Mouse (Mus musculus) MEL (cell line): ENCODE data around the gene Gm40193. TPM values are rescaled to one million over a fixed set of nuclear protein-coding genes. Genes with fewer than 3 reads are reported as not detected.
A peak's percentile ranks its signal among the peaks of the same experiment; 100 is the strongest.

Source experiments
- DNase-seq: peaks from one replicate; pipeline ENCODE4 v3.0.0; 2011; ENCODE audit warnings: low read depth, low spot score
- H3K27ac ChIP-seq: 2 replicates; pipeline ENCODE4 v1.5.1; 2012; ENCODE audit warnings: low read depth, mild to moderate bottlenecking, control low read depth, low read length, moderate library complexity; ENCODE audit not compliant: control insufficient read depth
- H3K27me3 ChIP-seq, 2 experiments: fragments of 150-350 bp in 1 of 2; sonication (generic) in 1 of 2; 2 replicates each; pipeline ENCODE4 v1.6.1; 2012; ENCODE audit warnings: low read length in 2 of 2, mild to moderate bottlenecking in 2 of 2, improper control_type of control experiment in 1 of 2, moderate library complexity in 1 of 2; ENCODE audit not compliant: insufficient read depth in 2 of 2, control insufficient read depth in 1 of 2
- H3K36me3 ChIP-seq, 2 experiments: 2 replicates each; pipeline ENCODE4 v1.6.1; 2012 to 2014; ENCODE audit warnings: low read length in 2 of 2, improper control_type of control experiment in 1 of 2, inconsistent platforms in 1 of 2, mild to moderate bottlenecking in 1 of 2; ENCODE audit not compliant: insufficient read depth in 2 of 2, control insufficient read depth in 1 of 2
- H3K4me1 ChIP-seq, 2 experiments: fragments of 150-350 bp in 1 of 2; sonication (generic) in 1 of 2; 2 replicates each; pipeline ENCODE4 v1.6.1; 2012; ENCODE audit warnings: low read length in 2 of 2, improper control_type of control experiment in 1 of 2, mild to moderate bottlenecking in 1 of 2; ENCODE audit not compliant: insufficient read depth in 2 of 2, control insufficient read depth in 1 of 2
- H3K4me3 ChIP-seq, 2 experiments: fragments of 150-350 bp in 1 of 2; sonication (generic) in 1 of 2; 2 replicates each; pipeline ENCODE4 v1.5.1; 2012; ENCODE audit warnings: low read depth in 2 of 2, low read length in 2 of 2, mild to moderate bottlenecking in 2 of 2, moderate library complexity in 2 of 2, control low read depth in 1 of 2, improper control_type of control experiment in 1 of 2; ENCODE audit not compliant: control insufficient read depth in 1 of 2, insufficient read depth in 1 of 2
- H3K79me2 ChIP-seq: 2 replicates; pipeline ENCODE4 v1.6.1; 2012; ENCODE audit warnings: mild to moderate bottlenecking, low read length, moderate library complexity; ENCODE audit not compliant: control insufficient read depth, poor library complexity, insufficient read depth
- H3K9ac ChIP-seq: 2 replicates; pipeline ENCODE4 v1.6.1; 2012; ENCODE audit warnings: low read depth, mild to moderate bottlenecking, control low read depth, low read length, moderate library complexity; ENCODE audit not compliant: control insufficient read depth, poor library complexity, severe bottlenecking
- H3K9me3 ChIP-seq: fragments of 150-350 bp; sonication (generic); replicated peaks from 2 replicates; pipeline ENCODE4 v1.6.1; 2012; ENCODE audit warnings: mild to moderate bottlenecking, low read length, improper control_type of control experiment, moderate library complexity; ENCODE audit not compliant: insufficient read depth
- CHD1 ChIP-seq: IDR thresholded peaks from 2 replicates; pipeline ENCODE4 v1.6.1; 2012; ENCODE audit warnings: low read depth, mild to moderate bottlenecking, inconsistent platforms, low read length, improper control_type of control experiment
- CHD2 ChIP-seq: IDR thresholded peaks from 2 replicates; pipeline ENCODE4 v1.6.1; 2011; ENCODE audit warnings: low read length, improper control_type of control experiment
- E2F4 ChIP-seq: IDR thresholded peaks from 2 replicates; pipeline ENCODE4 v1.6.1; 2011; ENCODE audit warnings: low read depth, low read length, improper control_type of control experiment, borderline replicate concordance
- ETS1 ChIP-seq: IDR thresholded peaks from 2 replicates; pipeline ENCODE4 v1.6.1; 2012; ENCODE audit warnings: low read depth, mild to moderate bottlenecking, inconsistent platforms, low read length, improper control_type of control experiment, moderate library complexity
- GABPA ChIP-seq: IDR thresholded peaks from 2 replicates; pipeline ENCODE4 v1.6.1; 2012; ENCODE audit warnings: low read depth, mild to moderate bottlenecking, inconsistent platforms, low read length, improper control_type of control experiment, moderate library complexity
- HCFC1 ChIP-seq: IDR thresholded peaks from 2 replicates; pipeline ENCODE4 v1.6.1; 2012; ENCODE audit warnings: low read depth, mild to moderate bottlenecking, inconsistent platforms, low read length, improper control_type of control experiment, moderate library complexity
- JUND ChIP-seq: IDR thresholded peaks from 2 replicates; pipeline ENCODE4 v1.6.1; 2011; ENCODE audit warnings: low read depth, mild to moderate bottlenecking, improper control_type of control experiment, low read length
- MAFK ChIP-seq: IDR thresholded peaks from 2 replicates; pipeline ENCODE4 v1.6.1; 2011; ENCODE audit warnings: low read depth, mild to moderate bottlenecking, low read length, improper control_type of control experiment, borderline replicate concordance
- MAZ ChIP-seq: IDR thresholded peaks from 2 replicates; pipeline ENCODE4 v1.6.1; 2012; ENCODE audit warnings: low read depth, mild to moderate bottlenecking, inconsistent platforms, low read length, improper control_type of control experiment
- MEF2A ChIP-seq: IDR thresholded peaks from 2 replicates; pipeline ENCODE4 v1.6.1; 2014; ENCODE audit warnings: low read depth, mild to moderate bottlenecking, inconsistent platforms, low read length, improper control_type of control experiment; ENCODE audit not compliant: poor library complexity, insufficient replicate concordance, severe bottlenecking; ENCODE audit errors: extremely low read depth
- MYC ChIP-seq: IDR thresholded peaks from 2 replicates; pipeline ENCODE4 v1.6.1; 2011; ENCODE audit warnings: low read depth, mild to moderate bottlenecking, low read length, improper control_type of control experiment, moderate library complexity
- NELFE ChIP-seq: IDR thresholded peaks from 2 replicates; pipeline ENCODE4 v1.6.1; 2011; ENCODE audit warnings: low read depth, low read length, improper control_type of control experiment
- POLR2AphosphoS5 ChIP-seq: IDR thresholded peaks from 2 replicates; pipeline ENCODE4 v1.6.1; 2012; ENCODE audit warnings: low read depth, borderline replicate concordance, mild to moderate bottlenecking, inconsistent platforms, low read length, moderate library complexity, mixed read lengths
- RAD21 ChIP-seq: IDR thresholded peaks from 2 replicates; pipeline ENCODE4 v1.6.1; 2011; ENCODE audit warnings: mild to moderate bottlenecking, low read depth, low read length, improper control_type of control experiment
- SIN3A ChIP-seq: IDR thresholded peaks from 2 replicates; pipeline ENCODE4 v1.6.1; 2012; ENCODE audit warnings: low read length, improper control_type of control experiment, inconsistent platforms
- SMC3 ChIP-seq: IDR thresholded peaks from 2 replicates; pipeline ENCODE4 v1.6.1; 2011; ENCODE audit warnings: low read depth, low read length, improper control_type of control experiment
- TBP ChIP-seq: IDR thresholded peaks from 2 replicates; pipeline ENCODE4 v1.8.0; 2011; ENCODE audit warnings: low read depth, low read length, improper control_type of control experiment
- UBTF ChIP-seq: IDR thresholded peaks from 2 replicates; pipeline ENCODE4 v1.6.1; 2012; ENCODE audit warnings: low read depth, mild to moderate bottlenecking, inconsistent platforms, low read length, improper control_type of control experiment, moderate library complexity, borderline replicate concordance; ENCODE audit not compliant: insufficient read depth
- USF1 ChIP-seq: IDR thresholded peaks from 2 replicates; pipeline ENCODE4 v1.6.1; 2014; ENCODE audit warnings: low read depth, mild to moderate bottlenecking, inconsistent platforms, low read length, improper control_type of control experiment, moderate library complexity
- USF2 ChIP-seq, 2 experiments: IDR thresholded peaks; 2 replicates each; pipeline ENCODE4 v1.6.1; 2011 to 2012; ENCODE audit warnings: improper control_type of control experiment in 2 of 2, low read length in 2 of 2, borderline replicate concordance in 1 of 2, inconsistent platforms in 1 of 2, low read depth in 1 of 2, mild to moderate bottlenecking in 1 of 2; ENCODE audit not compliant: insufficient read depth in 1 of 2
- polyA plus RNA-seq, 2 experiments: library from polyadenylated mRNA; stranded (reverse) in 1 of 2; unstranded in 1 of 2; fragments of >175 nt in 1 of 2; fragments of >200 nt in 1 of 2; gene quantifications; 2 replicates each; pipeline versions ENCODE4 v1.2.1 to v1.2.4; 2012; ENCODE audit warnings: low replicate concordance in 2 of 2, low read depth in 1 of 2; ENCODE audit not compliant: insufficient read length in 2 of 2, insufficient read depth in 1 of 2, missing spikeins in 1 of 2
- total RNA-seq: library from RNA; depleted of rRNA; stranded (reverse); fragments of 300-350 nt; gene quantifications from 2 replicates; pipeline ENCODE4 v1.2.3, GENCODE M21; 2012

Gene Gm40193
- total and polyA plus RNA-seq, 3 experiments: not detected

GRCm38 (mm10) chr11:70562287-70562994 is 29.7 kb upstream of the Gm40193 start, which contains the start of gene Mink1 (continued):
- TF ChIP-seq GABPA (no peak), CHD1 (no peak), E2F4 (no peak)

- no peaks in the 10 kb centered on the region for H3K9me3 ChIP-seq
- no peak for TF ChIP-seq MEF2A
- 0 out of 2 replicates have a peak, but pooled peaks have one; percentile 27 for TF ChIP-seq MYC
- TF ChIP-seq, all 39 proteins: peak for 1
- Histone ChIP-seq H3K4me1 (peaks cover 0 to 27% of the 10 kb centered on the region in 2 experiments; a peak in 3 of 4 replicates), H3K79me2 (peaks cover 21% of the 10 kb centered on the region), H3K27ac (no peak overlapping the region), H3K4me3 (peak overlapping the region; percentile 73 to 75), H3K36me3 (peaks cover 0 to 19% of the 10 kb centered on the region in 2 experiments; a peak in 2 of 4 replicates), H3K9ac (peak overlapping the region; percentile 83), H3K27me3 (no peaks in the 10 kb centered on the region)
- DNase-seq: no peak
Measured at GRCm38 (mm10) chr11:70561937-70562286, 29.2 kb upstream of the Gm40193 start.

GRCm38 (mm10) chr11:70557545-70557944 is 24.8 kb upstream of the Gm40193 start:
- 0 out of 4 replicates have a peak, but pooled peaks cover 0 to 1% of the 10 kb centered on the region in 2 experiments for H3K27me3 ChIP-seq
- TF ChIP-seq SMC3 (no peak), GABPA (no peak), UBTF (no peak), RAD21 (no peak), USF2 (IDR thresholded peaks at IDR 0.05; ENCODE audit: borderline replicate concordance in 1 of 2, insufficient read depth in 1 of 2, low read depth in 1 of 2, low read length in 2 of 2) (no peak), JUND (no peak), NELFE (no peak), MAZ (no peak), POLR2AphosphoS5 (no peak), MAFK (no peak), CHD2 (no peak), ETS1 (no peak), HCFC1 (no peak), USF1 (no peak), TBP (no peak), SIN3A (no peak)
- no peak overlapping the region for H3K4me3 ChIP-seq
- no peaks in the 10 kb centered on the region; the same call in 1 of the 2 replicates for H3K79me2 ChIP-seq
- H3K36me3 ChIP-seq: peaks cover 0 to 5% of the 10 kb centered on the region in 2 experiments; a peak in 1 of 4 replicates
- H3K9me3 ChIP-seq: no peaks in the 10 kb centered on the region
- no peak overlapping the region for H3K27ac ChIP-seq
- H3K9ac ChIP-seq: no peak overlapping the region
- peaks cover 0 to 7% of the 10 kb centered on the region in 2 experiments; a peak in 1 of 4 replicates for H3K4me1 ChIP-seq
- no peak for DNase-seq
